Mouse (Mus musculus): ENCODE measurements around the gene Sap30l. TPM values are rescaled to one million over a fixed set of nuclear protein-coding genes. Genes with fewer than 3 reads are reported as not detected.
"Not testable (repeated sequence)": the region's sequence is repeated elsewhere in the genome, so short reads cannot be mapped to it uniquely, and the experiment has no call there.

Gene Sap30l
- total RNA-seq, 2 experiments from 2014 or later, result 16.5 to 22.6 TPM

GRCm38 (mm10) chr11:57799456-57799855 lies 2.0 kb upstream of the Sap30l start:
- no peak for ATAC-seq (replicated peaks; ENCODE audit: poor library complexity)

- 0 out of 2 replicates have a peak, but pooled peaks have one; percentile 18 for ATAC-seq (replicated peaks; ENCODE audit: poor library complexity)
Observed at GRCm38 (mm10) chr11:57800266-57800951, 1.0 kb upstream of the Sap30l start.

GRCm38 (mm10) chr11:57801766-57802510 lies 501 bp downstream of the Sap30l start:
- no peak for ATAC-seq (replicated peaks; ENCODE audit: poor library complexity)

GRCm38 (mm10) chr11:57802511-57802870 lies 1.1 kb downstream of the Sap30l start:
- no peak for ATAC-seq (replicated peaks; ENCODE audit: poor library complexity)

- ATAC-seq (replicated peaks; ENCODE audit: poor library complexity), result no peak
Observed at GRCm38 (mm10) chr11:57805047-57805446, 3.6 kb downstream of the Sap30l start.

- no peak for ATAC-seq (replicated peaks; ENCODE audit: poor library complexity)
Observed at GRCm38 (mm10) chr11:57809017-57809731, 7.7 kb downstream of the Sap30l start.

- ATAC-seq (replicated peaks; ENCODE audit: poor library complexity), result no peak
Observed at GRCm38 (mm10) chr11:57809732-57810098, 8.3 kb downstream of the Sap30l start.

- ATAC-seq (replicated peaks; ENCODE audit: poor library complexity), result no peak
Observed at GRCm38 (mm10) chr11:57811006-57811405, 9.6 kb downstream of the Sap30l start.

- peak; percentile 69 for ATAC-seq (replicated peaks; ENCODE audit: poor library complexity)
Observed at GRCm38 (mm10) chr11:57812212-57812611, 10.8 kb downstream of the Sap30l start.

- ATAC-seq (replicated peaks; ENCODE audit: poor library complexity), result no peak
Observed at GRCm38 (mm10) chr11:57813641-57814040, 12.2 kb downstream of the Sap30l start.

- ATAC-seq (replicated peaks; ENCODE audit: poor library complexity), result no peak
Observed at GRCm38 (mm10) chr11:57818189-57818588, 16.8 kb downstream of the Sap30l start.

GRCm38 (mm10) chr11:57819999-57820581 lies 18.7 kb downstream of the Sap30l start:
- ATAC-seq (replicated peaks; ENCODE audit: poor library complexity), result peak; percentile 90

GRCm38 (mm10) chr11:57823159-57823558 lies 21.7 kb downstream of the Sap30l start:
- ATAC-seq (replicated peaks; ENCODE audit: poor library complexity), result not testable (repeated sequence)

GRCm38 (mm10) chr11:57823714-57824113 lies 22.3 kb downstream of the Sap30l start:
- ATAC-seq (replicated peaks; ENCODE audit: poor library complexity), result no peak

- peak; percentile 61 for ATAC-seq (replicated peaks; ENCODE audit: poor library complexity)
Observed at GRCm38 (mm10) chr11:57825234-57825633, 23.8 kb downstream of the Sap30l start.

- ATAC-seq (replicated peaks; ENCODE audit: poor library complexity), result no peak; the same call in 1 of the 2 replicates
Observed at GRCm38 (mm10) chr11:57827048-57827914, 25.8 kb downstream of the Sap30l start.

- peak; percentile 24; the same call in 1 of the 2 replicates for ATAC-seq (replicated peaks; ENCODE audit: poor library complexity)
Observed at GRCm38 (mm10) chr11:57827915-57828545, 26.6 kb downstream of the Sap30l start.

- no peak for ATAC-seq (replicated peaks; ENCODE audit: poor library complexity)
Observed at GRCm38 (mm10) chr11:57828955-57829870, 27.8 kb downstream of the Sap30l start.

Data from megakaryocyte progenitor cell, adult 5-6 weeks (primary cell).